Mouse (Mus musculus): ENCODE results near the gene Zfp142.

The Zfp142 gene

DNA sequence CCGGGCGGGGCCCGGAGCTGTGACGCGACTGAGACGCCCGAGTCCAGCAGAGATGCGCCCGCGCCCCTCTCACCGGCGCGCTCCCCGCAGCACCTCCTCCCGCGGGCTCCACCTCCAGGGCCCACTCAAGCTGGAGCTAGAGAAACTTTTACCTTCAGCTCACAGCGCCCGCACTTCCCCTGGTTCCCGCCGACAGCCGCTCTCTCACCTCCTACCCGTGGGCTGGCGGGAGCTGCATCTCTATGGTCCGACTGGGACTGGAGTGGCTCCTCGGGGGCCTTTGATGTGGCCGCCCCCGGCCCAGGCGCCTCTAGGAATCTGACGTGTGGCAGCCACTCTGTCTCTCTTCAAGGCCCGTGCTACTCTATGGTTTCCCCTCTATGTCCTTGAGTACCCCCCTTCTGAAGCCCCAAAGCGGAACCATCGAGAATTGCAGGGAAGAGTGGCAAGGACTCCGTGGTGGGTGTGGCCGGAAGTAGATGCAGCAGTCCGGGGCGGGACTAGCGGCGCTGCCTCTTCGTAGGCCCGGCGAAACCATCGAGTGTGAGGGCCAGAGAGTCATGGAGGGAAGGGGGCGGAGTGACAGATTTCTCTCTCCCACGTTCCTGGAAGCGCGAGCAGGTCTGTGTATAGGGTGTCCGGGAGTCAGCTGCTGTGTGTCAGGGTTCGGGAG is at the start of gene Zfp142, which contains the start of gene Bcs1l:
TSS of gene Zfp142 (minus strand) at position 474 of the 673 bp plus-strand sequence.
TSS of gene Bcs1l (plus strand) at position 517 of the 673 bp plus-strand sequence.
- peak; percentile 99 for DNase-seq (ENCODE audit: low spot score)

DNA sequence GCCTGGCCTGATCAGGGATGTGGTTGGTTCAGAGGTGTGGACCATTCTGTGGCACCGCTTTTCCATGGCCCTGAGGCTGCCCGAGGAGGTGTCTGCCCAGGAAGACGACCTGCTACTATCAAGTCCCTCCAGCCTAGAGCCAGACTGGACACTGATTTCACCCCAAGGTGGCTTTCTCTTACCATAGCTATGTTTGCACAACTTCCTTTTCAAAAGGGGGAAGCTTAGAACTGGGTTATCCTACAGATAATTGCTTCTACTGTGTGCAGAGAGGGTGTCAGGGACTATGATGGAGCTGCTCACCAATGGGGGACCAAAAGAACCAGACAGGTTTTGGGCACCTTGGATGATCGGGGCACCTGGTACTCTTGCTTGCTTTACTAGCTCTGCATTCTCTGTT is 44.7 kb upstream of the Zfp142 start:
- DNase-seq (ENCODE audit: low spot score), result no peak

DNA sequence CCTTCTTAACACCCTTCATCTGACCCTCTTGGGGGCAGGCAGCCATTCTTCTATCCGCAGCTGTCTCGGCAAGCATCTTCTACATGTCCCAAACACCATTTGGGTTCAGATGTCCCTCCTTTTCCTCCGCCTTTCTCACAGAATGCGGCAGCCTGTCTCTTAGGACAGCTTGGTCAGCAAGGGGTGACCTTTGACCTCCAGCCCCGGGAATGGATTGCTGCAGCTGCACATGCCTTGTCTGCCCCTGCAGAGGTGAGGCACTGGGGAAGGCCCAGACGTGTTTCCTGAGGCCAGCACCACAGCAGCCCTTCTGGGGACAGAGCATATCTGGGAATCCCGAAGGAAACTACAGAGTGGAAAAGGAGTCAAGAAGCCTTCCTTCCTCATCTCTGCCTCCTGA is 40.0 kb upstream of the Zfp142 start:
- peak; percentile 74 for DNase-seq (ENCODE audit: low spot score)

DNA sequence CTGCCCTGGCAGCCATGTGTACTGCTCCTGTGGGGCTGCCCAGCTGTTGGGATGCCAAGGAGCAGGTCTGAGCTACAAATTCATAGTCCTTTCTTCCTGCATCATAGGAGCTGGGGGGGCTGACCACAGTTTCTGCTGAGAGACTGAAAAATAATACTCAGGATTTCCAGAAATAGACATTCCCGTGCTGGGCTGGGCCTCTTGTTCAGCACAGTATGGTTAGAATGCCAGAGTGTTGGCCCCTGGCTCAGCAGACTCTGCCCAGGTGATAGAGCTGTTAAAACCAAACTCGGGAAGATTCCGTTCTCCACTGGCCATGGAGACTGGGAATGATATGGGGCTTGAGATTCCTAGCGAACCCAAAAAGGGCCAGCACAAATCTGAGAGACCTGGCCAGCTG is 38.0 kb upstream of the Zfp142 start:
- DNase-seq (ENCODE audit: low spot score), result no peak

DNA sequence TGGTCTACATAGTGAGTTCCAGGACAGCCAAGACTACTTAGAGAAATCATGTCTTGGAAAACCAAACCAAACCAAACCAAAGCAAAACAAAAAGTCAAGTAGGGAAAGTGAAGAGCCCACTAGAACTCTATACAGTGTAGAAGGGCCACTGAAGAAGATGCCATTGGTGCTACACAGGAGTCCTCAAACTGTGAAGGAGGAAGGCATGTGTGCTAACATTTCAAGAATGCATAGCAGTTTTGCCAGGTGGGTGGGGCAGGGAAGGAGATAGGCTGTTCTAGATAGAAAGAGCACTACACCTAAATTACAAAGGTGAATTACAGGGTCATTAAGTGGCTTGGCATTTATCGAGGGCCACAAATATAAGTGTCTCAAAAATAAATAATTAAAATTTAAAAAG is 36.1 kb upstream of the Zfp142 start:
- no peak for DNase-seq (ENCODE audit: low spot score)

DNA sequence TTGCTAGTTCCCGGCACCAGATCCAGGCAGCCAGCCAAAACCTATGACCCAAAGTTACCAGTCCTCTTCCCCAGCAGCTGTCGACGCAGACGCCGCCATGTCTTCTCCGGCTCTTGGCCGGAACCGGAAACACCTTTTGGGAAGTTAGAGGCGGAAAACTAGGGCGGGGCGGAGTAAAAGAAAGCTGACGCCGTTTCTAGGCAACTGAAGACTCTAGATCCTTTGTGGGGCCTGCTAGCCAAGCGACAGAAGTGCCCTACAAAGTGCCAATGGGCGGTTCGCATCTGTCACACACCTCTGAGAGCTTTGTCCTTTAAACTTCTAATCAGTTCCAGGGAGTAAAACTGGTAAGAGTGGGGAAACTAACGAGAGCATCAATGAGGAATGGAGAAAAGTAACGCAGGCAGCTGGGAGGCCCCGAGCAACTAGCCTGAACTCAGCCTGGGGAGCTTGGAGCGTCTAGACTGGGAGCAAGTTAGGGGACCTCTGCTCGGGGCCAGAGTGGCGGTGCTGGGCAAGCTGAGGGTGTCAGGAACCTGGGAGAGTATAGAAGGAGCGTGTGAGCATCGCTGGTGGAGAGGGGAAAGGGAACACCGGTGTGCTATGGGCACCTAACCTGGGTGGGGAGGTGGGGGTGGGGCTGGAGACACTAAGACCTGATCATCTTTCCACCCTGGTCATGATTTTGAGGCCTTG is 13.4 kb upstream of the Zfp142 start, which contains the start of the genes Rnf25 and Stk36:
TSS of gene Rnf25 (minus strand) at position 131 of the 696 bp plus-strand sequence.
TSS of gene Stk36 (plus strand) at position 179 of the 696 bp plus-strand sequence.
- DNase-seq (ENCODE audit: low spot score), result peak; percentile 84

DNA sequence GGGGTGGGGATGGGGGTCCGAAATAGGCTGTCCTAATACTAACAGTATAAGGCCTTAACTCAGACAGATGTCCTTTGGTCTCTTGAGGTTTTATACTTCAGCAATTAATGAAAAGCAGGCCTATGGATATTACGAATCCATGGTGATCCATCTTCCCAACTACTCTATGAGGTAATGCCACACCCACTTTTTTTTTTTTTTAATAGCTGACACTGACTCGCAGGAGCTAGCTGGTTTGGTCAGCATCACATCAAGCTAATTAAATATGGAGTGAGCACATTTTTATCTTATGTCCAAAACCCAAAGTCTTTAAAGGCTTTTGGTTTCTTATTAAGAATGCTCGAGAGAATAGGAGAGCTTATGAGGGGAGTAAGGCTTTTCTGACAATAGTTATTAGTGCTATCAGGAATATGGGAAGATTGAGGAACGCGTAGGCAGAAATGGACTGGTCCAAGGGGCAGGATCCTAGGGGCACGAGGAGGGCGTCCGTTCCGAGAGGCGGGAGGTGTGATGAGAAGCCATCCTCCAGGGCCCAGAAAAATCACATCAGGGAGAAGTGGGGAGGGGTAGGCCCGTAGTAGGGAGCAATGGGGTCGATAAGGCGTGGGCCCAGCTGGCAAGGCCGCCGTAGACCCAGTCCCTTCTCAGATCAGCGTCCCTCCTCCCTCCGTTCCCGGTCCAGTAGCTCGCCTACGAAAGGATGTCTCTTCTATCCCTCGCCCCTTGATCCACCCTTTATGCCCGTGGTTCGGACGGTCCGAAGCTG is 12.6 kb upstream of the Zfp142 start:
- no peak for DNase-seq (ENCODE audit: low spot score)

DNA sequence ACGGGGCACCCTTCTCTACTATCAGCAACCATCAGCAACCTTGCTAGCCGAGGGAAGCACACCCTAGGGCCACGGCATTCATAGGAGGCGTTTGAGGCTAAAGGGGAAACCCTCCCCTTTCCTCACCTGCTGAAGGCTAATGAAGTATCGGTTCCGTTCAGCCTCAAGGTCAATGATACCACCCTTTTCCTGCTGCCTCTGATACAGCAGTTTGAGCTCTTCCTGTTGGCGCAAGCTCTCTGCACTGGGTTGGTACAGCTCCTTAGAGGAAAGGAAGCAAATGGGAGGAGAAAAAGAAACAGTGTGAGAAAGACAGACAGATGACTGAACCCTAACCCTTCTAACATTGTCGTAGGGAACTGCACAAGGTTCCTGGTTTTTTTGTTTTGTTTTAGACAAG is 6.4 kb upstream of the Zfp142 start:
- no peak for DNase-seq (ENCODE audit: low spot score)

DNA sequence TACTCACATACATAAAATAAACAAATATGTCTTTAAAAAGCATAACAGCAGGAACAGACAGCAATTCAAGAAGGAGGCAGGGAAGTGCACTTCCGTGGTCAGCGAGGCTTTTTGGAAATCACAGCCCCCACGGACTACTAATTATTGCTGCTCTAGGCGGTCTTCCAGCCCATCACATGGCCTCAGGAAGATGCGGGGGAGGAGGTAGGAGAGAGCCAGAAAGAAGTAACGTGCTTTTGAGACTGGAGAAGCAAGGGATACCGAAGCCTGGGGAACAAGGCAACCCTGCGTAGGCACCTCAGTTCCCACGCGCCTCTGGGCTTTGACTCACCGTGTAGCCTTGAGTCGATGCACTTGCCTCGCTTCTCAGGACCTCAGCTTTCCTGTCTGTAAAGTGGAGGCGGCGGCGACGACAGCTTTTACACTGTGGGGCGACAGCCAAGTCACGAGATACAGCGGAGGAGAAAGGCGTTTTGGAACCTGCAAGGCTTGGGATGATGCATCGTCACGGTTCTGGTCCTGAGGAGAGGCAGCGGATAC is 743 bp downstream of the Zfp142 start:
- no peak for DNase-seq (ENCODE audit: low spot score)

DNA sequence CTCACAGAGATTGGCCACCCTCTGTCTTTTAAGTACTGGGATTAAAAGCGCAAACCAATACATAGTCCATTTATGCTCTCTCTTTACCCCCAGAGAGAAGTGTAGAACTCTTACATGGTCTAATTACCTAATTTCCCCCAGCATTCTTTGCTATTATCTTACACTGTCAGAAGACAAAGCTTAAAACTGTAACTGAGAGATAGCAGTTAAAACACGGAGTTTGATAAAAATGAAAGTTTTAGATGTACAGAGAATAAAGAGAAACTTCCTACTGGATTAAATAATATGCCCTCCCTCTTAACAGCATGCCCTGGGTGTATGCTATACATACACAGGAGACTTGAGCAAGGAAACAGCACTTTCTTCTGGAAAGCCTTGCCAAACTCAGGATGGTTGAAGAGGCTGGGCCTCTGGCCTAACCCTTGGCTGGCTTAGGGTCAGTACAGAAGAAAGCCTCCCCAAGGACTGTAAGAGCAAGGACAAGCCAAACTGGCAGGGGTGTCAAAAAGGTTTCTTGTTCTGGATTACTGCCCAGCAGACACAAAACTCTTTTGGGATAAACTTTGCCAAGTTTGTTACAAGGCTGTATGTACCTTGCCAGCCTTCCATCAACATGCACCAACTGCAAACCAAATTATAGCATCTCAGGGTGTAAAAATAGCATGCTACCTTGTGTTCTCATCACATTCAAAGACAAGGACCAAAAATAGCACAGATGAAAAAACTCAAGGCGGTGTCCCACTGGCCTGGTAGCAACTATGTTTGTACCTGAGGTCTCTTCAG is 3.2 kb downstream of the Zfp142 start:
- DNase-seq (ENCODE audit: low spot score), result no peak

DNA sequence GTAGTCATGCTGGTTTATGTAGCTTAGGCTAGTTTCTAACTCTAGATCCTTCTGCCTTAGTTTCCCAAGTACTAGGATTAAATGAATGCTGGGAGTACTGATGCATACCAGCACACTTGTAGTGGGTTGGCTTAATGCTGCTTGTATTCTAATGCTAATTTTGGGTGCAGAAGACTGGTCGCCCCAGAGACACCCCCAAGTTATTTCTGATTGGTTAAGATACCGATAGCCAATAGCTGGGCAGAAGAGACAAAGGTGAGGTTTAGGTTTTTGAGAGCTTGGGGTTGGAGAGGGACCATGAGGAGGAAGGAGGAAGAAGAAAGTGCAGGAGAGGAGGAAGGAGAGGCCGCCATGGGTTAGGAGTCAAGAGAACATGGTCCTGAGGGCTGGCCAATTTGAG is 5.4 kb downstream of the Zfp142 start:
- DNase-seq (ENCODE audit: low spot score), result no peak

DNA sequence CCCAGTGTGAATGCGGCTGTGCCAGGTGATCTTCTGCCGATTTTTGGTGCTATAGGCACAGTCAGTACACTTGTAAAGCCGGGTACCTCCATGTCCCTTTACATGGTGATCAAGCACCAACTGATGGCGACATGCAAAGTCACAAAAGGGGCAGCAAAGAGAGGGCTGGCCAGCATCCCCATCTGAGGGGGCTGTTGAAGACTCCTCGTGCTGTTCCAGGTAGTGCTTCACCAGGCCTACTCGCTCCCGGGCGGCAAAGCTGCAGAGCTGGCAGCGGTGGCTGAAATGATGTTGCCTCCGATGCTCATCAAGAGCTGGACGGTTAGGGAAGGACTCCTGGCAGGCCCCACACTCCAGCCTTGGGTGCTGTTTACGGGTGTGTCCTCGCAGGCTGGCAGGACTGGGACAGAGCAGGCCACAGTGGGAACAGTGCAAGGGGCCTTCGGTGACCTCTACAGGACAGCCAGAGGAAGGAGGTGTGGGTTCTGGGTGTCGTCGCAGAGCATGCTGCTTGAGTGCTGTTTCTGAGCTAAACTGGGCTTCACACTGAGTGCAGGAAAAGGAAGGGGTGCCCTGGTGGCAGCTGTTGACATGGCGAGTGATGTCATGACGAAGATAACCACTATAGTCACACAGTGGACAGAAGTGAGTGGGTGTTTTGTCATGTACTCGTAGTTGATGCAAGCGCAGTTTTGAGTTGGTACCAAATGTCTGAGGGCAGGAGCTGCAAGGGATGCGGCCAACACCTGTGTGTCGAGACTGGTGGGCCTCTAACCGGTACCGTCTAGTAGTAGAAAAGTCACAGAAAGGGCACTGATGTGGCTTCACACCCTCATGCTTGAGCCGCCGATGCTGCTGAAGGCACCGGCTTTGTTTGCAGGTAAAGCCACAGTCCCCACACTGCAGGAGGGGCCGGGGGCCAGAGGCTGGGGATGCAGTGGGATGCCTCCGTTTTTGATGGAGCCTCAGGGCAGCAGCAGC is 18.0 kb downstream of the Zfp142 start:
- no peak for DNase-seq (ENCODE audit: low spot score)

DNA sequence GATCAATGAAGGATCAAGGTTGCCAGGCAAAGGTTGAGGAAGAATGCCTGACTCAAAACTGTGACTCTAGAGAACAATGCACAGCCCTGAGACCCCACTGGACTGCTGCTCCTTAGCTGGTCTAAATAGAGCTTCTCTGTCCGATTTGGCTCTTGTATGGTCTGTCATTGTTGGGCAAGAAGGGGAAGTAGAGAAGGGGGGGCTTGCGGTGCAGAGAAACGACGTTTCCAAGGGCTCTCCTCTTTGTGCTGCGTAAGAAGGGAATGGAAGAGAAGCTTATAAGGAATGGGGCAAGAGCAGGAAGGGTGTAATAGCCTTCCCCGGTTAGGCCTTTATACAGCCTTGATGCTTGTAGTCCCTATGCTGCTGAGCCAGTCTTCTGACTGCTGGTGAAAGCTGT is 22.2 kb downstream of the Zfp142 start:
- DNase-seq (ENCODE audit: low spot score), result no peak

DNA sequence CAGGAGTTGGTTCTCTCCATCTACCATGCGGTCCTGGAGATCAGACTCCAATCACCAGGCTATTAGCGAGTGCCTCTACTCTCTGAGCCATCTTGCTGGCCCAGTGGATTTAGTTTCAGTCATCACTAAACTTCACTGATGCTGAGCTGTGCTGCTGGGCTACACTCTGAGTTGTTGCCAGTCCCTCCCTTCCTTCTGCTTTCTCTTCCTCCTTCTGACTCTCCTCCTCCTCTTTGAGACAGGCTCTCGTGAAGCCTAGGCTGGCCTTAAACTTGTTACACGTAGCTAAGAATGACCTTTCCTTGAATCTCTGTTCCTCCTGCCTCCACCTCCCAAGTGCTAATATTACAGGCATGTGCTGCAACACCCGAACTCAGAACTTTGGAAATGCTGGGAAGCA is 29.0 kb downstream of the Zfp142 start:
- DNase-seq (ENCODE audit: low spot score), result no peak

DNA sequence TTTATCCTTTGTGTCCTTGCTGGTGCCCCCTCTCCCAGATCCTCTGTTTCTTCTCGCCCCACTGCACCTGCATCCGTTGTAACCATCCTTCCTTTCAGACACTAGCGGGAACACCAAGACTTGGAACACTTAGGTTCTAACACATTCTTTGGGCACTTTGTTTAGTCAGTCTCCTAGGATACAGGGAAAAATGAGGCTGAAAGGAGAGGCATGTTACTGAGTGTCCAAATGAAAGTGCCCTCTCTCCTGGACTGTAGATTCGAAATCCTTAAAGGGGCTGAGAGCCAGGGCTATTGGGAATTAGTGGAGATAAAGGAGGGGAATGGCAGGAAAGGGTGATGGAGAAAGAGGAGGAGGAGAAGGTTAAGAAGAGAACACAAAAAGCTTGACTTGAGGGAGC is 43.9 kb downstream of the Zfp142 start, which contains the start of gene Usp37:
TSS of gene Usp37 (minus strand) at position 101 of the 400 bp plus-strand sequence.
- no peak for DNase-seq (ENCODE audit: low spot score)

DNA sequence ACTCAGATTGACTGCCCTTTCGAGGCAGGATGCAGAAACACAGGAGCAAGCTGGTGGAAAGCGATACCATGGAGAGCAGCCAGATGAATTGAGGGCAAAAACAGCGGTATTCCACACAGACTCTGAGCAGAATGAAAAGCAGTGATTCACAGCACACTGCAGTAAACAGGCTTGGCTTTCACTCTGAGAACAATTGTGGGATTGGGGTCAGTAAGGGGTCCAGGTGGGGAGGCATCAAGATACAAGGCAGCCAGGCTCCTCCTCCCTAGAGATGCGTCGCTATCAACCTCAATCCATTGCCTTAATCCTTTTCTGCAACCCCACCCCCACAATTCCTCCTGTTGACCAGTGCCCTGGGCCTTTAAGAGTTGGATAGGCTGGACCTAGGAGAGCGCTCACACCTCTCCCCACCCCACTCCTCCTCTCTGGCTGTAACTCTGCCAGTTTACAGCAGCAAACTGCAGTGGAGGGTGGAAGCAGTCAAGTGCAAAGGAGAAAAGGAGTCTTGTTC is 45.5 kb downstream of the Zfp142 start, which contains the start of gene Plcd4:
TSS of gene Plcd4 (plus strand) at position 438 of the 511 bp plus-strand sequence.
- DNase-seq (ENCODE audit: low spot score), result no peak

DNA sequence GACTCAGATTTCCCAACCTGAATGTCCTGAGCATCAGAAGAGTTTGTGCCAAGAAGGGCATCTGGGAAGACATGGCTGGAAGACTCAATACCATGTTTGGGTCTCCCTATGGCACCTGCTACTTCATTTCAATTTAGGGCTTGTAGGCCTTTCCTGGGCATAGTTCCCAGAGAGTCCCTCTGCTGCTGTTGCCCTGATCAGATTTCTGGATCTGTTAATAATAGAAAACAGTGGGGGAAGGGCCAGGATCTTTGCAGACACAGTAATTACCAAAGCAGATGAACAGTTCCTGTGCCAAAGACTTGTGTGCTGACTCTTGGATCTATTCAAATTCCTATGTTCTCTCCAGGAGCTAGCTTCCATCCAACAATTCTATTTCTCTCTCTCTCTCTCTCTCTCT is 49.4 kb downstream of the Zfp142 start:
- no peak for DNase-seq (ENCODE audit: low spot score)

DNA sequence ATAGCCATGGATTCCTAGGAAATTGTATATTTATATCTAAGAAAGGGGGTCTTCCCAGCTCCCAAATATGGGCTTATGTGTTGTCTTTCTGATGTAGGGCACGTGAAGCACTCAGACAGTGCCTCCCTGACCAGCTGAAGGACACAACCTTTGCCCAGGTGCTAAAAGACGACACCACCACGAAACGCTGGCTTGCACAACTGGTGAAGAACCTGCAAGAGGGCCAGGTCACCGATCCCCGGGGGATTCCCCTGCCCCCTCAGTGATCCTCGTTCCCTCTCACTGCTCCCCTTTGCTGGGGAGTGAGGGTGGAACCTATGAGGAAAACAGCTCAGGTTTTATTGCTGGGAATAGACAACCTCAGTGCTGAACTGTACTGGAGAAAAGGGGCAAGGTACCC is 59.5 kb downstream of the Zfp142 start:
- DNase-seq (ENCODE audit: low spot score), result no peak

DNA sequence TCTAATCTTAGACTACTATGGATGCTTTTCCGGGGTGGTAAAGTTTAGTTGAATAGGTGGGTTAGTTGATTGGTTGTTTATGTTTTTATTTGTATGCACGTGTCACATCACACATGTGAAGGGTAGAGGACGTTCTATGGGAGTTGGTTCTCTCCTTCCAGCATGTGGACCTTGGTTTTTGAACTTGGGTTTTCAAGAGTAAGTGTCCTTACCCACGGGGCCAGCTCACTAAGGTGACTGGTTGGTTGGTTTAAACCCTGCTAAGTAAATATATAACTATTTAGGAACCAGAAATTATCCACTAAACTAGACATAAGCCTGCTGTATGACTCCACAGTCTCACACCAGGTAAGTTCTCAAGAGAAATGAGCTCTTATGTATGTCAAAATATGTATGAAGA is 63.3 kb downstream of the Zfp142 start:
- DNase-seq (ENCODE audit: low spot score), result no peak

DNA sequence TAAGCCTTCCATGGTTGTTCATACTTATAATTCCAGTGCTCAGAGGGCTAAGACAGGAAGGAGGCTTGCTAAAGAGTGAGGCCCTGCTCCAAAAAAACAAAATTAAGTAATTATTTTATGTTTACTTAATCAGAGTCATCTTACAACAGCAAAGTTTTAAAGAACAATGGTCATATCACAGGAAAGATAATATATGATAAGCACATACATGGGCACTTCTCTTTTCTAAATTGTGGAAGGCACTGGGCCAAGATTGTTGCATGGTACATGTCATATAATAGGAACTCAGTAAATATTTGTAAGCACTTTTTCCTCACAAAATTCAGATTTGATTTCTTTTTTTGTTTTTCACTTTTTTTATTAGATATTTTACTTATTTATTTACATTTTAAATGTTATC is 68.2 kb downstream of the Zfp142 start:
- DNase-seq (ENCODE audit: low spot score), result no peak

All from yolk sac, embryonic 10.5 days (tissue).